26 mouse cellular contexts compared by ENCODE assay signal in the genomic region with DNA sequence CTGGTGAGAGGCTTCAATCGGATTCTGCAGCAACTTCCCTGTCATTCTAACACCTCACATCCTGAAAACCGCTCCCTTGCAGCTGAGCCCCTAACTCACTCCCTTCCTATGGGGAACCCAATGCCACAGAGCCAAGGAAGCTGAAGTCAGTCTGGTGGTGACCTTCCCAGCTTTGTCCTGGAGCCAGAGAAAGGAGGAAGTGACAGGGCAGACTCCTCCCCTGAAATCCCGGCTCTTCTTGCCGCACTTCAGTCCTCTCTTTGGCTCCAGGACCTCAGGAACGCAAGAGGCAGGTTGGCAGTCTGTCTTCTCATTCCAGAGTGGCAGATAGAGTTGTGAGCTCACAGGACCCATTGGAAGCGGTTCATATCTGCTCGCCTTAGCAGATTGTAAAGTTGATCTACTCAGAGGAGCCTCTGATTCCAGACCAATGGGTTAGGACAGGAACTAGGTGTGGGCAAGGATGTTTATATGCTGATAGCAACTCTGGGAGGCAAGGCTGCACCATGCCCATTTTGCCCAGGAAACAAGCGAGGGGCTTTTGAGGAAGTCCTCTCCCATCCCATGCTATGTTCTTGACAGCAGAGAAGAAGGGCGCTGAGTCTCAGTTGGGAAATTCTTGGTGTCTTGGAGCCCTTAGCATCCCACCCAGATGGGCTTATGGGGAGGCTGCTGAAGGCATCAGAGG. TPM values are rescaled to one million over a fixed set of nuclear protein-coding genes. Genes with fewer than 3 reads are reported as not detected.
DNase-seq lines count a peak whose midpoint lies in the region; ATAC-seq lines count a peak whose summit lies in the region.
"Had no signal": no experiment of that assay in that cellular context is flagged by ENCODE, and none has a peak within 500 bp of the region (broad histone marks: within the 10 kb centered on the region; RNA-seq: fewer than 3 reads in every experiment).

No protein-coding gene starts in this region.

- H3K9me3 ChIP-seq in heart, embryonic 12.5 days (replicated peaks): no peaks in the 10 kb centered on the region
- H3K9me3 ChIP-seq: heart, embryonic 10.5 days; limb, embryonic 13.5 days; midbrain, embryonic 10.5 days; midbrain, embryonic 15.5 days; neural tube, embryonic 15.5 days had no signal

- ATAC-seq in heart, embryonic 12.5 days (ENCODE audit: insufficient number of reproducible peaks, low FRiP score): no peak
- ATAC-seq: forebrain, postnatal 0 days; hindbrain, embryonic 16.5 days; midbrain, embryonic 15.5 days; Patski had no signal

- H3K36me3 ChIP-seq in heart, embryonic 12.5 days: no peaks in the 10 kb centered on the region
- H3K36me3 ChIP-seq: heart, embryonic 10.5 days; limb, embryonic 13.5 days; midbrain, embryonic 10.5 days; midbrain, embryonic 15.5 days; neural tube, embryonic 15.5 days had no signal

- intact Hi-C loops in heart, postnatal 10 days (cut with DNase I): no loop called here
- intact Hi-C loops in left cerebral cortex, postnatal 36 days (cut with DNase I): no loop called here

- no peak overlapping the region for H3K27ac ChIP-seq in heart, embryonic 12.5 days (ENCODE audit: poor library complexity, severe bottlenecking)
- H3K27ac ChIP-seq: heart, embryonic 10.5 days; left cerebral cortex, adult 2 months; limb, embryonic 13.5 days; midbrain, embryonic 10.5 days; midbrain, embryonic 15.5 days; neural tube, embryonic 15.5 days had no signal

- WGBS in heart, embryonic 12.5 days: 54% methylated on average over 9 of the region's 9 CpGs

- no peaks in the 10 kb centered on the region for H3K4me1 ChIP-seq in heart, embryonic 12.5 days (replicated peaks)
- H3K4me1 ChIP-seq: limb, embryonic 13.5 days; midbrain, embryonic 10.5 days; midbrain, embryonic 15.5 days; neural tube, embryonic 15.5 days had no signal

- no peak overlapping the region for H3K4me3 ChIP-seq in heart, embryonic 12.5 days
- H3K4me3 ChIP-seq: erythroblast, embryonic 14.5 days; heart, embryonic 10.5 days; left cerebral cortex, adult 2 months; limb, embryonic 13.5 days; midbrain, embryonic 10.5 days; midbrain, embryonic 15.5 days; neural tube, embryonic 15.5 days had no signal

- no peaks in the 10 kb centered on the region for H3K27me3 ChIP-seq in heart, embryonic 12.5 days (replicated peaks)
- H3K27me3 ChIP-seq: limb, embryonic 13.5 days; midbrain, embryonic 15.5 days; neural tube, embryonic 15.5 days had no signal

- H3K4me2 ChIP-seq in heart, embryonic 12.5 days: no peak overlapping the region
- H3K4me2 ChIP-seq: limb, embryonic 13.5 days; liver, embryonic 11.5 days; midbrain, embryonic 15.5 days; neural tube, embryonic 15.5 days had no signal

- H3K9ac ChIP-seq in heart, embryonic 12.5 days: no peak overlapping the region
- H3K9ac ChIP-seq: forebrain, postnatal 0 days; limb, embryonic 13.5 days; midbrain, embryonic 15.5 days; neural tube, embryonic 15.5 days had no signal

- peak; percentile 14 to 30 for DNase-seq in heart, postnatal 10 days
- DNase-seq in lung, adult 18-20 months: peak; percentile 72 to 80
- DNase-seq in lung, postnatal 10 days: peak; percentile 73
- DNase-seq in spleen, postnatal 10 days (ENCODE audit: low spot score in 2 of 2): no peak
- no peak for DNase-seq in left cerebral cortex, postnatal 36 days (ENCODE audit: low spot score in 2 of 2)
- DNase-seq in cerebellum, adult 11 months: no peak
- DNase-seq: adrenal gland, postnatal 25 days; cerebellum, postnatal 14 days; forebrain, postnatal 0 days; kidney, adult 9 months; kidney, postnatal 14 days; right cerebral cortex, postnatal 25 days; thymus, postnatal 14 days had no signal

RNA-seq across cellular contexts. Expression of a gene that starts 25.0 kb away (rescaled TPM):
- total RNA-seq in heart, postnatal 10 days (2021): under 1 TPM; 0.10 to 0.37 TPM
- polyA plus RNA-seq in heart, embryonic 12.5 days (2016; fragmentation: Nextera tagmentation; extraction: Ambion mirVana): 0.51 and 1.1 TPM in 2 replicates
- total RNA-seq in left cerebral cortex, postnatal 36 days (2021): 100 to 1,000 TPM; 208 to 212 TPM
- total RNA-seq: granulocyte monocyte progenitor cell, adult 5-6 weeks had no signal
- polyA plus RNA-seq: erythroblast, embryonic 14.5 days; hindbrain, embryonic 11.5 days had no signal

Comparison
In these comparisons a context has a peak if more than half of its experiments do, and no peak if none do; other contexts are left out.
1. DNase-seq: peak in heart, postnatal 10 days (2 of 2), lung, adult 18-20 months (2 of 2) and lung, postnatal 10 days (single experiment); none in spleen, postnatal 10 days (0 of 2), left cerebral cortex, postnatal 36 days (0 of 2) and cerebellum, adult 11 months (single experiment).
2. RNA of a gene that starts 25.0 kb away (total RNA-seq): 208 to 212 TPM in left cerebral cortex, postnatal 36 days; 0.10 to 0.37 TPM in heart, postnatal 10 days; every median in the first group is over 100 times any median in the second.